Mouse (Mus musculus): ENCODE measurements around the gene Hibch. TPM values are rescaled to one million over a fixed set of nuclear protein-coding genes. Genes with fewer than 3 reads are reported as not detected.

The Hibch gene
- polyA plus RNA-seq (2017; shearing (Covaris generic)): 10 to 100 TPM; 21.7 to 25.1 TPM

GRCm38 (mm10) chr1:52844782-52845665 lies at the start of gene Hibch:
Gene Hibch, plus strand, starts transcription at chr1:52844929.

GRCm38 (mm10) chr1:52816910-52817812 lies 27.6 kb upstream of the Hibch start, which contains the start of gene Inpp1:
Gene Inpp1, minus strand, starts transcription at chr1:52817688.

Other genes with a start within 250 kb of the Hibch start
- 10 to 100 TPM; 28.2 to 34.1 TPM for gene Nemp2, start 214.2 kb upstream of the Hibch start, polyA plus RNA-seq (2017; shearing (Covaris generic))
- gene Mfsd6, start 117.5 kb upstream of the Hibch start, polyA plus RNA-seq (2017; shearing (Covaris generic)): 10 to 100 TPM; 18.6 to 19.1 TPM
- gene Inpp1, start 27.2 kb upstream of the Hibch start, polyA plus RNA-seq (2017; shearing (Covaris generic)): 100 to 1,000 TPM; 115 to 129 TPM
- gene 1700019D03Rik, start 175.2 kb downstream of the Hibch start, polyA plus RNA-seq (2017; shearing (Covaris generic)): 10 to 100 TPM in 1 of 2 experiments, 1 to 10 TPM in 1; 1.6 to 24.1 TPM
- gene Mstn, start 216.7 kb downstream of the Hibch start, polyA plus RNA-seq (2017; shearing (Covaris generic)): not detected